Mouse (Mus musculus) ZHBTc4 (cell line): ENCODE measurements around the gene Gpr176.

Experiments
- DNase-seq: peaks from one replicate; pipeline ENCODE4 v3.0.0-alpha.2; 2011; ENCODE audit warnings: low read depth, low spot score

Gpr176 gene

GRCm38 (mm10) chr2:118245914-118246313, 127.3 kb downstream of the Gpr176 start:
- peak; percentile 81 for DNase-seq

GRCm38 (mm10) chr2:118236196-118236595, 137.0 kb downstream of the Gpr176 start:
- DNase-seq, result no peak

GRCm38 (mm10) chr2:118235614-118236013, 137.6 kb downstream of the Gpr176 start:
- no peak for DNase-seq

GRCm38 (mm10) chr2:118230544-118230943, 142.7 kb downstream of the Gpr176 start:
- no peak for DNase-seq

GRCm38 (mm10) chr2:118228486-118229079, 144.6 kb downstream of the Gpr176 start:
- DNase-seq, result no peak
